Mouse (Mus musculus): Measurements from ENCODE around the gene Gm498. TPM values are rescaled to one million over a fixed set of nuclear protein-coding genes. Genes with fewer than 3 reads are reported as not detected.

Gm498 gene
- polyA plus RNA-seq, 1 experiment from 2014 or later, result not detected

DNA sequence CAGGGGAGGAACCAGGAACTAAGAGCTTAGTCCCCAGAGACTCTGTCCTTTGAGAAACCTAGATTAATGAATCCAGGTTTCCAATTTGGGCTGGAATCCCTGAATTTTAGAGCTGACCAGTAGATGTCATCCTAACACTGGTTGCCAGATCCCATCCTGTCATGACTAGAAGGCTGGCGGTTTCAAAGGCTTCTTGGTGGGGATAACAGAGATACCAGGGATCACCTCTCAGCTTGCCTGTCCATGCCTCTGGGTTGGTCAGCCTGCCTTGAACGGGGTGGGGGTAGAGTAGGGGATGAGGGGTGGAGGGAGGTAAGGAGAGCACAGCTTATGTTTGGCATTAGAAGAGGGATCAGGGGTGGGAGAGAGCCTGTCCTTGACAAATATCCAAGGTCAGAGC, 34.0 kb downstream of the Gm498 start:
- no peak overlapping the region for H3K4me2 ChIP-seq

GRCm38 (mm10) chr7:143905176-143905575, 38.5 kb downstream of the Gm498 start:
- WGBS, result 79% methylated on average over 1 of the region's 1 CpGs
- H3K9ac ChIP-seq, result no peak overlapping the region
- no peaks in the 10 kb centered on the region for H3K4me1 ChIP-seq

More for the DNA sequence above, 34.0 kb downstream of the Gm498 start:
- no peaks in the 10 kb centered on the region for H3K27me3 ChIP-seq
- H3K4me3 ChIP-seq, result no peak overlapping the region
- no peaks in the 10 kb centered on the region for H3K4me1 ChIP-seq
- ATAC-seq (ENCODE audit: insufficient number of reproducible peaks, insufficient read depth, low FRiP score, low TSS enrichment, low read depth), result 0 out of 2 replicates have a peak, but pooled peaks have one; percentile 26
- H3K36me3 ChIP-seq, result no peaks in the 10 kb centered on the region
- WGBS, result 25% methylated on average over 2 of the region's 2 CpGs
- H3K9me3 ChIP-seq, result no peaks in the 10 kb centered on the region
- no peak overlapping the region for H3K27ac ChIP-seq
- H3K9ac ChIP-seq, result no peak overlapping the region

DNA sequence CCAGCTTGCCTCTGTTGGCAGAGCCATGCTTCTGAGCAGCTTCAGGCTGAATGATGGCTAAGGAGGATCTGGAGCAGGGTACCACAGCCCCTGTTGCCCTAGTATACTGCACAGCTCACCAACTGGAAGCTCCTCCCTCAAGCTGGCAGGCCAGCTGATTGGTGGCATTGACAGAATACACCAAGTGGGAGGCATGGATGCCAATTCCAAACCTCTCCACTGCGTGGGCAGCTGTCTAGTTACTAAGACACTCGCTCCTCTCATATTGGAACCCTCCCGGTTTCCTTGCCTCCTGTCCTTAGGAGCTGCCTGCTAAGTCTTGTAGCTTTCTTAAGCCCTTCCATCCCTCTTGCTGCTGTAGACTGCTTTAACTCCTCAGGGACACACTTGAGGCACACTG, 39.0 kb downstream of the Gm498 start:
- ATAC-seq (ENCODE audit: insufficient number of reproducible peaks, insufficient read depth, low FRiP score, low TSS enrichment, low read depth), result no peak
- H3K9ac ChIP-seq, result no peak overlapping the region
- H3K27me3 ChIP-seq, result no peaks in the 10 kb centered on the region
- H3K4me2 ChIP-seq, result no peak overlapping the region
- no peak overlapping the region for H3K4me3 ChIP-seq
- no peak overlapping the region for H3K27ac ChIP-seq
- no peaks in the 10 kb centered on the region for H3K36me3 ChIP-seq
- no peaks in the 10 kb centered on the region for H3K4me1 ChIP-seq
- WGBS, result 62% methylated on average over 3 of the region's 3 CpGs
- no peaks in the 10 kb centered on the region; the same call in 1 of the 2 replicates for H3K9me3 ChIP-seq

More at GRCm38 (mm10) chr7:143905176-143905575, 38.5 kb downstream of the Gm498 start:
- no peaks in the 10 kb centered on the region for H3K9me3 ChIP-seq
- H3K27me3 ChIP-seq, result no peaks in the 10 kb centered on the region
- no peak overlapping the region for H3K27ac ChIP-seq
- H3K4me3 ChIP-seq, result no peak overlapping the region
- no peak for ATAC-seq (ENCODE audit: insufficient number of reproducible peaks, insufficient read depth, low FRiP score, low TSS enrichment, low read depth)
- no peaks in the 10 kb centered on the region for H3K36me3 ChIP-seq
- no peak overlapping the region for H3K4me2 ChIP-seq

GRCm38 (mm10) chr7:143913611-143914010, 47.0 kb downstream of the Gm498 start:
- H3K9me3 ChIP-seq, result no peaks in the 10 kb centered on the region; the same call in 1 of the 2 replicates
- ATAC-seq (ENCODE audit: insufficient number of reproducible peaks, insufficient read depth, low FRiP score, low TSS enrichment, low read depth), result no peak
- H3K36me3 ChIP-seq, result no peaks in the 10 kb centered on the region
- no peak overlapping the region for H3K27ac ChIP-seq
- H3K9ac ChIP-seq, result no peak overlapping the region
- no peak overlapping the region for H3K4me3 ChIP-seq
- H3K4me2 ChIP-seq, result no peak overlapping the region
- H3K4me1 ChIP-seq, result no peaks in the 10 kb centered on the region
- H3K27me3 ChIP-seq, result no peaks in the 10 kb centered on the region
- WGBS, result 88% methylated on average over 8 of the region's 8 CpGs

- Histone ChIP-seq H3K4me1 (no peaks in the 10 kb centered on the region), H3K4me3 (no peak overlapping the region), H3K27ac (no peak overlapping the region), H3K4me2 (no peak overlapping the region), H3K27me3 (no peaks in the 10 kb centered on the region), H3K9ac (no peak overlapping the region), H3K9me3 (no peaks in the 10 kb centered on the region), H3K36me3 (no peaks in the 10 kb centered on the region)
- WGBS, result 85% methylated on average over 3 of the region's 3 CpGs
- ATAC-seq (ENCODE audit: insufficient number of reproducible peaks, insufficient read depth, low FRiP score, low TSS enrichment, low read depth), result no peak
Observed at GRCm38 (mm10) chr7:143919031-143919679, 52.5 kb downstream of the Gm498 start.

DNA sequence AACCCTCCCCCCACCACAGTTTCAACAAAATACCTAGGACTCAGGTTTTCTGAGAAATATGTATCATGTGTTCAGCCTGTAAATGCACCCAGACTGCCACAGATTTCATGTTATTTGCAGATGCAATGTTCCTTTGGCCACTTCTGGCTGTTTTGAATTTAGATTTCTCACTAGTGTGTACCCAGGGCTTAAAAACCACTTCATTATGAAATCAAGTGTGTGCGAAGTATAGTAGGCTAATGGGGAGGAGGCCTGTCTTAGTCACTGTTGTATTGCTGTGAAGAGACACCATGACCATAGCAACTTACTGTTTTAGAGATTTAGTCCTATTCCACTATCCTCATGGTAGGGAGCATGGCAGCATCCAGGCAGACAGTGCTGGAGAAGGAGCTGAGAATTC, 63.3 kb downstream of the Gm498 start:
- no peaks in the 10 kb centered on the region for H3K27me3 ChIP-seq
- H3K4me1 ChIP-seq, result no peaks in the 10 kb centered on the region
- H3K27ac ChIP-seq, result no peak overlapping the region
- no peak overlapping the region for H3K4me2 ChIP-seq
- H3K9me3 ChIP-seq, result no peaks in the 10 kb centered on the region
- 92% methylated on average over 1 of the region's 1 CpGs for WGBS
- ATAC-seq (ENCODE audit: insufficient number of reproducible peaks, insufficient read depth, low FRiP score, low TSS enrichment, low read depth), result no peak
- H3K36me3 ChIP-seq, result no peaks in the 10 kb centered on the region
- no peak overlapping the region for H3K4me3 ChIP-seq
- no peak overlapping the region for H3K9ac ChIP-seq

DNA sequence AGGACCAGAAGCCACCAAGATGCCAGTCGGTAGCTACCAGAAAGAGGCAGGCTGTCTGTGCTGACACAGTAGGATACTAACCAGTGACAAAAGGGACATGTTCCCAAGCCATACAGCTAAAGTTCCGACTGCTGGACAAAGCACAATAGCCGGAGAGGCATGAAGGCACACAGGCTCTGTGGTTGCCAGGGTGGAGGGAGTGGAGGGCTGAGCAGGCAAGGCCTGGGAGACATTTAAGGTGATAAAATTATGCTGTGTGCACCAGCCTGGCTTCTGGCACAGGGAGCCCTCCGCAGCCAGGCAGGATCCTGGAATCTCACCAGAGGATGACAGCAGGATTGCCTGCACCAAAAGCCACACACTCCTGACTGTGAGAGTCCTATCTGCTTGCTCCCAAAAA, 72.0 kb downstream of the Gm498 start:
- Histone ChIP-seq H3K27ac (no peak overlapping the region), H3K9me3 (no peaks in the 10 kb centered on the region), H3K9ac (no peak overlapping the region), H3K4me2 (no peak overlapping the region), H3K27me3 (no peaks in the 10 kb centered on the region; the same call in 1 of the 2 replicates), H3K4me3 (no peak overlapping the region), H3K4me1 (no peaks in the 10 kb centered on the region), H3K36me3 (no peaks in the 10 kb centered on the region)
- ATAC-seq (ENCODE audit: insufficient number of reproducible peaks, insufficient read depth, low FRiP score, low TSS enrichment, low read depth), result no peak
- 60% methylated on average over 4 of the region's 4 CpGs for WGBS

DNA sequence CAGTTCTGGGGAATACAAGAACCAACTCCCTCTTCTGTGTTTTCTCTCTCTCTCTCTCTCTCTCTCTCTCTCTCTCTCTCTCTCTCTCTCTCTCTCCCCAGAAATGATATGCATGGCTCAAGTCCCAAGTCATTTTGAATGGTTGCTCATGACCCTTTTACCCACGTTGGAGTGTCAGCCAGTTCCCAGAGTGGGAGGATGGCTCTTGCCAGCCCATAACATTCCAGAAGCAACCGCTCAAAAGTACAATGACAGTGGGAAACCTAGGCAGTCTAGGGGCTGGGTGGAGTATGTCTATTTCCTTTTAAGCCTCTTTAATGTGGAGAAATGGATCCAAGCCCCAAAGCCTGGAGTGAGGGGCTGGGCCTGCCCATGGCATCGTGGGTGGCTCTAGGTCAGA, 72.8 kb downstream of the Gm498 start:
- Histone ChIP-seq H3K36me3 (no peaks in the 10 kb centered on the region), H3K27ac (no peak overlapping the region), H3K4me1 (no peaks in the 10 kb centered on the region), H3K4me3 (no peak overlapping the region), H3K4me2 (no peak overlapping the region), H3K9ac (no peak overlapping the region), H3K9me3 (no peaks in the 10 kb centered on the region), H3K27me3 (no peaks in the 10 kb centered on the region; the same call in 1 of the 2 replicates)
- WGBS, result 62% methylated on average over 3 of the region's 3 CpGs
- ATAC-seq (ENCODE audit: insufficient number of reproducible peaks, insufficient read depth, low FRiP score, low TSS enrichment, low read depth), result no peak

- ATAC-seq (ENCODE audit: insufficient number of reproducible peaks, insufficient read depth, low FRiP score, low TSS enrichment, low read depth), result no peak
- no peaks in the 10 kb centered on the region; the same call in 1 of the 2 replicates for H3K27me3 ChIP-seq
- H3K4me2 ChIP-seq, result no peak overlapping the region
- H3K4me1 ChIP-seq, result no peaks in the 10 kb centered on the region
- no peaks in the 10 kb centered on the region for H3K36me3 ChIP-seq
- H3K4me3 ChIP-seq, result no peak overlapping the region
- no peak overlapping the region for H3K9ac ChIP-seq
- no peak overlapping the region for H3K27ac ChIP-seq
- 80% methylated on average over 14 of the region's 14 CpGs for WGBS
- H3K9me3 ChIP-seq, result no peaks in the 10 kb centered on the region
Observed at GRCm38 (mm10) chr7:143942941-143943691, 76.5 kb downstream of the Gm498 start.

- Histone ChIP-seq H3K4me2 (no peak overlapping the region), H3K27me3 (no peaks in the 10 kb centered on the region; the same call in 1 of the 2 replicates), H3K4me3 (no peak overlapping the region), H3K36me3 (no peaks in the 10 kb centered on the region), H3K9me3 (no peaks in the 10 kb centered on the region), H3K9ac (no peak overlapping the region), H3K4me1 (no peaks in the 10 kb centered on the region), H3K27ac (no peak overlapping the region)
- no peak for ATAC-seq (ENCODE audit: insufficient number of reproducible peaks, insufficient read depth, low FRiP score, low TSS enrichment, low read depth)
- WGBS, result 63% methylated on average over 6 of the region's 6 CpGs
Observed at GRCm38 (mm10) chr7:143944421-143944980, 77.9 kb downstream of the Gm498 start.

Measured in embryonic facial prominence, embryonic 13.5 days (tissue).